Mouse (Mus musculus) cerebellum, adult 8-10 months (tissue): Measurements from ENCODE around the gene Med17.

Source experiments
- DNase-seq: peaks from one replicate; pipeline ENCODE4 v3.0.0; 2022

The Med17 gene

DNA sequence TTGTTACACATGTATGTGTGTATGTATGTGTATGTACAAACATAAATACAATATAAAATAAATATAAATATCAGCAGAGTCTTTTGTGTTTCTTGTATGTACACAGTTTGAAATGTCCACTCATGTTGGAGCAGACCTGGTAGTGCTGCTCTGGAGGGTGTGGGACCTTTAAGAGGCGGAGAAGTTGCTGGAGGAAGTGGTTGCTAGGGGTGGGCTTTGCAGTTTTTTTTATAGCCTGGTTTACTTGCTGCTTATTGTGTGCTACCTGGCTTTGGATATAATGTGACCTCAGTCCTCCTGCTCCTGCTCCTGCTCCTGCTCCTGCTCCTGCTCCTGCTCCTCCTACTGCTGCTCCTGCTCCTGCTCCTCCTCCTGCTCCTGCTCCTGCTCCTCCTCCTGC lies 46.1 kb downstream of the Med17 start:
- DNase-seq: no peak

DNA sequence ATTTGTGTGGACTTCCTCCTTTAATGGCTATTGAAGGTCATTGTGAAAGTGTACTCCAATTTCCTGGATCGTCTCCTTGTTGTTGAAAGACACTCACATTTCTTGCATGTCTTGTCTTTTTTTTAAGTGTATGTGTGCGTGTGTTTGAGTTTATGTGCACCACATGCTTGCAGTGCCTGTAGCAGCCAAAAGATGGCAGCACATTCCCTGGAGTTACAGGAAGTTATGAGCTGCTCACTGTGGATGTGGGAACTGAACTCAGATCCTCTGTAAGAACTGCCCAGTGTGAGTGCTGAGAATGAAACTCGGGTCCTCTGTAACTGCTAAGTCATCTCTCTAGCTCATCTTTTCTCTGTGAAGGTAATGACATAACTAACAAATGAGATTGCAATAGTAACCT lies 47.3 kb downstream of the Med17 start:
- no peak for DNase-seq

DNA sequence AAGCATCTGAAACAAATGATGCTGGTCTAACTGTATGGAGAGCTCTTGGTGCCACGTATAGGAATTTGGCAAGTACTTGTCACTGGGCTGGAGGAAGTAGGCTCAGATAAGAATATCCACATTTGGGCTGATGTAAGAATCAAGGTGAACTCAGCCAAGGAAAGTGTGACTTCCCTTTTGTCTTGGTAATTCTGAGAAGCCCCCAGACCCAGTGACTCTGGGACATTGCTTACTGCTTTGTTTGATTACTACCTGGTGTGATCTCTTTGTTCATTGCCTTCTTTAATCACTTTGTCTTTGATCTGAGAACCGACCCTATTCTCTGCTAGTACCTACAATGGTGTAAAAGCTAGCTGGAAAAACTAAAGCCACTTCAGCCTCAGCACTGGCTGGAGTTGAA lies 54.8 kb downstream of the Med17 start:
- no peak for DNase-seq

DNA sequence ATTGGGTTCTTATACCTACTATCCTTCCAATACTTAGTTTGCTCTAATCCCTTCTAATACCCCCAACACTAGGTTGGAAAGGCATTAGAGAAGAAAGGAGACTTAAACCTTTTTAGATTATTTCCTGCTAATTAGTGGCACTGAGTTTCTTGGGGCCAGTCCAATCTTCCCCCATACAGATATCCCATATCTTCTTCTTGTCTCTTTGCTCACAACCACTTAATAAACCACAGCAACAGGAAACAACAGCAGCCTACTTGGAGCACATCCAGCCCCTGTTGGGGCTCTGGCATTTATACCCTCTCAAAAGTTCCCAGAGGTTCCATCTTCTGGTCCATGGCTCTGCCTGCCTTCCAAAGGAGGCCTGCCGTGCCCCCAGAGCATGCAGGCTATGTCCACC lies 66.0 kb downstream of the Med17 start:
- DNase-seq: no peak

DNA sequence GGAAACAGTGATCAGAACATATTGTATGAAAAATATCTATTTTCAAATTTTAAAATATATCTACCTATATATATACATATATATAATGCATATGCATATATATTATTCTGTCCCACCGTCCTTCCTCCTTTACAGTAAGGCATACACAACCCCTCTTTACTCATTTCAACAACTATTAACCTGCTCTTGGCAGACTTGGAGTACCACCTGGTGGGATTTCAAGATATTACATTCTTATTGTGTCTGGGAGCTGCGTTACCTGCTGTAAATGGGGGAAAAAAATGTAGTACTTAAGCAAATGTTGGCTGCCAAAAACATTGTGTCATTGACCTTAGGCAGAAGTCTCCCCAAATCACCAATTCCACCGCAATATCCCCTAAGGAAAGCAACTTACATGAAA lies 67.9 kb downstream of the Med17 start:
- no peak for DNase-seq
